Mouse (Mus musculus): ENCODE results near the gene Sh2b3. TPM values are rescaled to one million over a fixed set of nuclear protein-coding genes. Genes with fewer than 3 reads are reported as not detected.

The Sh2b3 gene
- polyA plus RNA-seq (2015; fragmentation: Nextera tagmentation; extraction: Ambion mirVana): 7.8 and 9.4 TPM in 2 replicates

DNA sequence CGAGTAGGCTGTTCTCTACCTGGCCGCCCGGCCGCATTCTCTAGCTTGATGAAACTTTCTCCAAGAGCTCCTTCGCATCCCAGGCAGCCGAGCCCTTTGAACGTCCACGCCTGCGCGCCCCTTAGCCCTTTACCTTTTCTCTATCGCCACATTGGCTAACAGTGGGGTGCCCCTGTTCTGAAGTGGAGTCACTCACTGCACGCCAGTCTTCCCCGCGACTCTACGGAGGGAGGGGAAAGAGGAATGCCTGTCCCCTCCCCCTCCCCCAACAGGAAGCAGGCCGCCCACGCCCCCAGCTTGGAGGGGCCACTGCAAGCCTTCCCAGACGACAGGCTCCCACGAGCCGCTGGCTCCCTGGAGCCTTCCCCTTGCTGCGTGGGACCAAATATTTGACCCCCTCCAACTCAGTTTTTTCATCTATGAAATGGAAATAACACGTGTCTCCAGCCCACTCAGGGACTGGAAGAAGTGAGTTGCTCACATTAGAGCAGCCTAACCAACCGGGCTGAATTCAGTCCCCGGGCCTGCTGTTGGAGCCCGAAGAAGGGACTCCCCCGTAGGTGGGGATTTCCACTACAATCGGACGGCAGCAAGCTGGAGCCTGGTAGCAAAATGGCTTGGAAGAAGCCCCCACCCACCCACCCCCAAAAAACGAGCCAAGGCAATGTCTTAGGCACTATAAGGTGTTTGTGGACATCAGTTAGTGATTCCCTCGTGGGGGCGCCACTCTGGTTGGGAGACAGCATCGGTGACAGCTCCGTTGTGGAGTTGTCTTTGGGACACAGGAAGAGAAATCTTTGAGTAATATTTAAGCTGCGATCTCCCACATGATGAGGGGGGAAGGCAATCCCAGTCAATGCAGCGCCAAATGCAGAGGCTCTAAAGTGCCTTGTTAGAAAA lies at the start of gene Sh2b3:
Sh2b3 (minus strand) TSS at position 206 of the 900 bp plus-strand sequence.

GRCm38 (mm10) chr5:121848743-121849142 lies 11.3 kb upstream of the Sh2b3 start, which contains the start of gene Pheta1:
TSS of gene Pheta1 (plus strand) at chr5:121848984.

Small RNA genes lying within 50 kb of the gene (microRNA-seq; reads per million reads assigned to microRNA genes)
- gene Mir7031: not detected

Other genes starting within 250 kb of the Sh2b3 start
- gene Aldh2, start 243.8 kb downstream of the Sh2b3 start, polyA plus RNA-seq (2015; fragmentation: Nextera tagmentation; extraction: Ambion mirVana): 207 and 217 TPM in 2 replicates
- gene Acad12, start 218.7 kb downstream of the Sh2b3 start, polyA plus RNA-seq (2015; fragmentation: Nextera tagmentation; extraction: Ambion mirVana): 2.4 and 2.5 TPM in 2 replicates
- 2.9 and 3.5 TPM in 2 replicates for gene Acad10, start 177.1 kb downstream of the Sh2b3 start, polyA plus RNA-seq (2015; fragmentation: Nextera tagmentation; extraction: Ambion mirVana)
- 32.2 and 32.5 TPM in 2 replicates for gene Brap, start 177.1 kb downstream of the Sh2b3 start, polyA plus RNA-seq (2015; fragmentation: Nextera tagmentation; extraction: Ambion mirVana)
- gene Atxn2, start 126.3 kb downstream of the Sh2b3 start, polyA plus RNA-seq (2015; fragmentation: Nextera tagmentation; extraction: Ambion mirVana): 33.1 and 40.5 TPM in 2 replicates
- 9.9 and 10.9 TPM in 2 replicates for gene Pheta1, start 11.3 kb upstream of the Sh2b3 start, polyA plus RNA-seq (2015; fragmentation: Nextera tagmentation; extraction: Ambion mirVana)
- 0.30 and 0.50 TPM in 2 replicates for gene Cux2, start 212.5 kb upstream of the Sh2b3 start, polyA plus RNA-seq (2015; fragmentation: Nextera tagmentation; extraction: Ambion mirVana)